Mouse (Mus musculus) liver, embryonic 15.5 days (tissue): Measurements from ENCODE around the gene Rgs7. TPM values are rescaled to one million over a fixed set of nuclear protein-coding genes. Genes with fewer than 3 reads are reported as not detected.

Experiments
- ATAC-seq: fragments of 200-750 bp; cut with Nextera tagmentation; 2 replicates; pipeline ENCODE4 v1.8.0; 2017; ENCODE audit warnings: moderate number of reproducible peaks, mild to moderate bottlenecking, moderate library complexity; ENCODE audit not compliant: insufficient read depth
- H3K27ac ChIP-seq: fragments of 300-500 bp; sonication (generic); replicated peaks from 2 replicates; pipeline ENCODE4 v1.5.1; 2015; ENCODE audit warnings: mild to moderate bottlenecking, inconsistent platforms
- H3K27me3 ChIP-seq: fragments of 300-500 bp; sonication (generic); 2 replicates; pipeline ENCODE4 v1.6.1; 2015; ENCODE audit warnings: mild to moderate bottlenecking, inconsistent platforms
- H3K36me3 ChIP-seq: fragments of 300-500 bp; sonication (generic); replicated peaks from 2 replicates; pipeline ENCODE4 v1.6.1; 2015; ENCODE audit warnings: moderate library complexity, mild to moderate bottlenecking, inconsistent platforms
- H3K4me1 ChIP-seq: fragments of 300-500 bp; sonication (generic); replicated peaks from 2 replicates; pipeline ENCODE4 v1.6.1; 2015; ENCODE audit warnings: inconsistent platforms
- H3K4me2 ChIP-seq: fragments of 300-500 bp; sonication (generic); 2 replicates; pipeline ENCODE4 v1.6.1; 2015; ENCODE audit warnings: moderate library complexity, mild to moderate bottlenecking, inconsistent platforms
- H3K4me3 ChIP-seq: fragments of 300-500 bp; sonication (generic); replicated peaks from 2 replicates; pipeline ENCODE4 v1.5.1; 2015; ENCODE audit warnings: mild to moderate bottlenecking, inconsistent platforms
- H3K9ac ChIP-seq: fragments of 300-500 bp; sonication (generic); 2 replicates; pipeline ENCODE4 v1.6.1; 2015; ENCODE audit warnings: moderate library complexity, mild to moderate bottlenecking, inconsistent platforms
- H3K9me3 ChIP-seq: fragments of 300-500 bp; sonication (generic); replicated peaks from 2 replicates; pipeline ENCODE4 v1.6.1; 2016; ENCODE audit warnings: inconsistent platforms
- WGBS: fragments of 180-500 bp; shearing (Covaris S2); methylation state at CpG from one replicate; pipeline ENCODE4 v1.1.7; 2015; ENCODE audit warnings: mixed read lengths; ENCODE audit not compliant: insufficient replicate concordance; 5-methylcytosine and 5-hydroxymethylcytosine counted together
- polyA plus RNA-seq: library from polyadenylated mRNA; unstranded; fragments of >200 nt; fragmentation: Nextera tagmentation; extraction: Ambion mirVana; gene quantifications from 2 replicates; pipeline ENCODE4 v1.2.1, GENCODE M21; 2015

Rgs7 gene
- not detected in 2 replicates for polyA plus RNA-seq

DNA sequence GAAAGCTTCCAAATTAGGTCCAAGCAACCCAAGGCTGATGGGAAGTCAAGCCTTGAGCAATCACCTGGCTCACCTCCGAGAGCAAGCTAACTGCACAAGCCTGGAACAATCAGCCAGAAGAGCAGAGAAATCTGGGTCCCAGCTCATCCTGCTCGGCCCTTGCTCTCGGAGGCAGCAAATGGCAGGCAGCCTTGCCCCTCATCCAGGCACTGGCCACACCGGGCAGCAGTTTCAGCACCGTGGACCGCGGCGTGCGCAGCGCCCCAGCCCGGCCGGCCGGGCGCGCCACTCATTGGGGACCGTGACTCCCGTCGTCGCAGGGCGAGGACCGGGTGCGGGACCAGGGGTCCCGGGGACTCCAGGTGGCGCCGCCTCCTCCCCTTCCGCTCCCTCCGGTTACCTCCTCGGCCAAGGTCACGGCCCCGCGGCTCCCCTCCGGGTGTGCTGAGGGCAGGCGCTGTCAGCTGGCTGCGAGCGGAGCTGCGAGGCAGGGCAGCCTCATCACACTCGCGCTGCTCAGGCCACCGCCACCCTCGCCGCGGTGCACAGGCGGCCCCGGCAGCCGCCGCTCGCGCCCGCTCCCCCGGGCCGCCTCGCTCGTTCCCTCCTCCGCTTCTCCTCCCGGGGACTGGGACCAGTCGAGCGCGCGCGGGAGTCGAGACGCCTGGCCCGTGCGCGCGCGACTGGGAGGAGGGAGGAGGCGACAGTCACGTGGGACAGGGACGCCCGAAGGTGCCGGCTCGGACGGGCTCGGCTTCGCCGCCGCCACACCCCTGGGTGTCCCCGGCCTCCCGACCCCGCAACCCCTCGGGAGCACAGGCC is at the start of gene Rgs7:
TSS of gene Rgs7 (minus strand) at position 640 of the 822 bp plus-strand sequence.
- WGBS = 1% methylated on average over 68 of the region's 82 CpGs
- Histone ChIP-seq H3K9ac (no peak within 1 kb of the TSS), H3K4me2 (peak within 1 kb of the TSS; percentile 70)

DNA sequence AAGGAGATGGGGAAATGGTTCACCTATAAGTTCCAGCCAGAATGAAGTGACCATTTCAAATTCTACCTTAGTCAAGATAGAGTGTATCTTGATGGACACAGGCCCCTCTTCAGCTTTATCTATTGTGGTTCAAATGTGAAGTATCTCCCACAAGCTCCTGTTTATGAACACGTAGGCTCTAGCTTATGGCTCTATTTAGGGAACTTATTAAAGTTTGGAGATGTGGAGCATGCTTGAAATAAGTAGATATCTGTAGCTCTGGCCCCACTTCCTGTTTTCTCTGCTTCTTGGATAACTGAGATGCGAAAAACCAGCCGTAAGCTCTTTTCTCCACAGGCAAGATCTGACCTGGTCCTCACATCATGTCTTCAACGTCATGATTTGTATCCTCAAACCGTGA is 48.4 kb upstream of the Rgs7 start:
- no peak for ATAC-seq
- no peak overlapping the region for H3K4me3 ChIP-seq
- 45% methylated on average over 5 of the region's 5 CpGs for WGBS

More for the DNA sequence above, at the start of gene Rgs7:
- H3K4me1 ChIP-seq = 0 out of 2 replicates have a peak, but pooled peaks cover 3% of the 10 kb centered on the region
- peaks cover 26% of the 10 kb centered on the region for H3K27me3 ChIP-seq
- H3K4me3 ChIP-seq = peak within 1 kb of the TSS; percentile 47
- H3K9me3 ChIP-seq = no peaks in the 10 kb centered on the region
- ATAC-seq = peak; percentile 75
- H3K27ac ChIP-seq = no peak within 1 kb of the TSS
- no peaks in the 10 kb centered on the region for H3K36me3 ChIP-seq

DNA sequence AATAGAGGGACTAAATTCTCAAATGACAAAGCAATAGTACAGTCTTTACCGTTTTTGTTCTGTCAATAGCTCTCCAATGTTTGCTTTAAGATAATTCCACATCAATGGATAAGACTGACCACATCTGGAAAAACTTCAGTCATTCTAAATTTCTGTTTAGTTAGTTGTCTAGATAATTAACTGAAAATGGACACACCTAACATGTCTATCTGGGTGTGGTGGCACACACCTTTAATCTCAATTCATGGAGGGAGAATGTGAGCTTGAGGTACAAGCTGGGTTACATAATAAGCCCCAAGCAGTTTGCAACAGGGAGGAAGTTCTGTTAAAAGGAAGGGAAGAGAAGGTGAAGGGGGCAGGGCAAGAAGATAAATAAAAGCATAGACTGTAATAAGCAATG is 45.0 kb upstream of the Rgs7 start:
- Histone ChIP-seq H3K4me1 (no peaks in the 10 kb centered on the region), H3K36me3 (no peaks in the 10 kb centered on the region), H3K27ac (no peak overlapping the region), H3K4me3 (no peak overlapping the region), H3K9ac (no peak overlapping the region), H3K27me3 (no peaks in the 10 kb centered on the region), H3K9me3 (no peaks in the 10 kb centered on the region), H3K4me2 (no peak overlapping the region)
- WGBS = 25% methylated on average over 1 of the region's 1 CpGs
- no peak for ATAC-seq

More for the DNA sequence above, 48.4 kb upstream of the Rgs7 start:
- H3K4me1 ChIP-seq = no peaks in the 10 kb centered on the region
- no peaks in the 10 kb centered on the region for H3K36me3 ChIP-seq
- H3K9me3 ChIP-seq = no peaks in the 10 kb centered on the region
- H3K27ac ChIP-seq = no peak overlapping the region
- H3K9ac ChIP-seq = no peak overlapping the region
- no peaks in the 10 kb centered on the region for H3K27me3 ChIP-seq
- no peak overlapping the region for H3K4me2 ChIP-seq

DNA sequence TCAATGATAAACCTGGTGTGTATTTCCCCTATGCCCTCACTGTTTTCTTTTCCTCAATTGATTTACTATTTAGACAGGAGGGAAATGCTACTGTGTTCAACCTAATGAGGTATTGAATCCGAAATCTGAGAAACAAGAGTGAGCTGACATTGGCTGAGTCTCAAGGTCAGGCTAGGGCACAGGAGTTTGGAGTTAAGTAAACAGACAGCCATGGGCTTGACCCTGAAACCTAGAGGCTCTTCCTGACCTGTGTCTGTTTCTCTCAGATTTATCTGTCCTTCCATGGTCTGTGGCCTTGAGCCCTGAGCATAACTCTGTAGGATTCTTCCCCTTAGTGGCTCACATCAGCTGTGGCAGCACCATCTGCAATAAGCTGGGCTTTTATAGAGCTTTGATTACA is 37.6 kb upstream of the Rgs7 start:
- 34% methylated on average over 1 of the region's 1 CpGs for WGBS
- H3K4me1 ChIP-seq = no peaks in the 10 kb centered on the region; the same call in 1 of the 2 replicates
- H3K4me3 ChIP-seq = no peak overlapping the region
- no peak overlapping the region for H3K9ac ChIP-seq
- H3K4me2 ChIP-seq = no peak overlapping the region
- H3K9me3 ChIP-seq = no peaks in the 10 kb centered on the region
- no peak overlapping the region for H3K27ac ChIP-seq
- no peak for ATAC-seq
- no peaks in the 10 kb centered on the region for H3K36me3 ChIP-seq
- H3K27me3 ChIP-seq = no peaks in the 10 kb centered on the region

DNA sequence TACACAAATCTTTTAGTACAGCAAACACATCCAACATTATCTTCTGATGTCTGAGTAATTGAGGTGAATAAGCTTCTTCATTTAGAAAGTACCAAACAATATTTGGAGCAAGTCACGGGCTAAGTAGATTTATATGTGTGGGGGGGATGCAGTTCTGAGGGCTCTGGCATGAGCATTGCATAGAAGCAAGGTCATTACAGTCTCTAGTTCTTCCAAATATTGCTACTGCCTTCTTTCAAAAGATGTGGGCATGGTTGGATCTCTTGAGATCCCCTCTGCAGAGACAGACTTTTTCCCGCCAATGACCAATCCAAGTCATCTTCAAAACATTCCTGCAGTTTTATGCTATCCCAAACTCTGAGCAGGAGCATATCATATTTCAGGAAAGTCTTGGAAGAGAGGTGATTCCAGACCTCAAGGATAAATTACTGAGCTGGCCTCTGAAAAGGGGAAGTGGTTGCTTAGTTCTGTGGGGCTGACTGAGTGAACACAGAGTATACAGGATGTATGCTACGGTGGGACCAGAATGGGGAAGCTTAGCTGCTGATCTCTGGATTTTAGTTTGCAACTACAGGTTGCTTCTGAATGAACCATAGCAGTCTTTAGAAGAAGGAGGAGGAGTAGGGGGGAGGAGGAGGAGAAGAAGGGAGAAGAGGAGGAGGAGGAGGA is 32.5 kb upstream of the Rgs7 start:
- no peaks in the 10 kb centered on the region for H3K9me3 ChIP-seq
- H3K27me3 ChIP-seq = no peaks in the 10 kb centered on the region
- no peaks in the 10 kb centered on the region; the same call in 1 of the 2 replicates for H3K4me1 ChIP-seq
- H3K27ac ChIP-seq = no peak overlapping the region
- no peak overlapping the region for H3K4me2 ChIP-seq
- H3K4me3 ChIP-seq = no peak overlapping the region
- H3K36me3 ChIP-seq = no peaks in the 10 kb centered on the region
- H3K9ac ChIP-seq = no peak overlapping the region
- WGBS = 38% methylated on average over 3 of the region's 3 CpGs
- no peak for ATAC-seq

DNA sequence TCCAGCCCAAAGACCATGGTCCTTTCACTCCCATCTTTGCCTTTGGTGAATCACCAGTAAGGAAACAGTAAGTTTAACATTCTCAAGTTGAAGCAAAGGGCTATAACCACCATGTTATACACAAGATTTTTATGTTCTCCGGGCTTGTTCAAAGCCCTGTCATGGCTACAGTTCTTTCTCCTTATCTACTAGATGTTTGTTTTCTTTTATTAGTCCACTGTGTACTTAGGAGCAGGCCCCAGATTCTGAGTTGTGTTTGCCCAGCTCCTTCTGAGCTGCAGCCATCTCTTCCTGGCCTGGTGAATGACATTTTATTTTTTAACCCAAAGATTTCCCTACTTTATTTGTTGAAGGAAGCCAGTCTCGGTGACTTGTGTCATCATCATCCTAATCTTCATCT is 31.3 kb upstream of the Rgs7 start:
- no peaks in the 10 kb centered on the region for H3K27me3 ChIP-seq
- no peaks in the 10 kb centered on the region for H3K4me1 ChIP-seq
- whole genome bisulfite sequencing = 48% methylated on average over 2 of the region's 2 CpGs
- ATAC-seq = no peak
- H3K9me3 ChIP-seq = no peaks in the 10 kb centered on the region
- H3K9ac ChIP-seq = no peak overlapping the region
- H3K4me3 ChIP-seq = no peak overlapping the region
- no peak overlapping the region for H3K27ac ChIP-seq
- no peak overlapping the region for H3K4me2 ChIP-seq
- no peaks in the 10 kb centered on the region for H3K36me3 ChIP-seq

DNA sequence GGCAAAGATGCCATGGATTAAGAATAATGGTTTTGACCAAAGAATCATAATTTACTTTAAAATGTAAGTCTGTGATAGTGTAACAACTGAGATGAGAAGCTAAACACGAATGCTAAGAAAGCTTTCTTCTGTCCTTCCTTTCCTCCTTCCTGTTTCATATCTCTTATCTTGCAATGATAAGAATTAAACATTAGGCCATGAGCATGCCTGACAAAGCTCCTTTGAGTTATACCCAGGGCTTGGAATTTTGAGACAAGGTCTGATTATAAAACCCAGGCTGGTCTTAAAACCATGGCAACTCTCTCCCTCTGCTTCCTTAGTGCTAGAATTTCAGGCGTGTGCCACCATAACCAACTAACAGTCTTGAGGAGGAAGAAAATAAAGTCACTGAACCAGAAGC is 22.2 kb upstream of the Rgs7 start:
- H3K27ac ChIP-seq = no peak overlapping the region
- H3K36me3 ChIP-seq = no peaks in the 10 kb centered on the region
- no peak overlapping the region for H3K4me2 ChIP-seq
- ATAC-seq = no peak
- H3K4me1 ChIP-seq = no peaks in the 10 kb centered on the region
- H3K27me3 ChIP-seq = no peaks in the 10 kb centered on the region
- H3K4me3 ChIP-seq = no peak overlapping the region
- 47% methylated on average over 2 of the region's 2 CpGs for WGBS
- no peak overlapping the region for H3K9ac ChIP-seq
- no peaks in the 10 kb centered on the region for H3K9me3 ChIP-seq

DNA sequence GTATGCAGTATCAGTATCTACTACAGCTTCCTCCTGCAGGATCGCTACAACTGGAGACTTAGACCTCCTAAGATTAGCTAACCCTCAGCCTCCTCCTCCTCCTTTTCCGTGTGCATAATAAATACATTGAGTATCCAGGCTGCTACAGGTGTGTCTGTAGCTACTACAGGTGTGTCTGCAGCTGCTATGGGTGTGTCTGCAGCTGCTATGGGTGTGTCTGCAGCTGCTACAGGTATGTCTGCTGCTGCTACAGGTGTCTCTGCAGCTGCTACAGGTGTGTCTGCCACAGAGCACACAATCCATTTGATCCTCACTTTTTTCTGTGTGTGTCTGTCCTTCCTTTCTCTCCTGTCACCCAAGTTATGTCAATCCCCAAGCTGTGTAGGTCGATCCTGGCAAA is 19.9 kb upstream of the Rgs7 start:
- H3K9me3 ChIP-seq = no peaks in the 10 kb centered on the region
- no peaks in the 10 kb centered on the region for H3K36me3 ChIP-seq
- H3K27me3 ChIP-seq = no peaks in the 10 kb centered on the region
- H3K4me1 ChIP-seq = no peaks in the 10 kb centered on the region
- no peak for ATAC-seq
- H3K27ac ChIP-seq = no peak overlapping the region
- no peak overlapping the region for H3K4me3 ChIP-seq
- 40% methylated on average over 3 of the region's 3 CpGs for WGBS
- H3K4me2 ChIP-seq = no peak overlapping the region
- H3K9ac ChIP-seq = no peak overlapping the region

DNA sequence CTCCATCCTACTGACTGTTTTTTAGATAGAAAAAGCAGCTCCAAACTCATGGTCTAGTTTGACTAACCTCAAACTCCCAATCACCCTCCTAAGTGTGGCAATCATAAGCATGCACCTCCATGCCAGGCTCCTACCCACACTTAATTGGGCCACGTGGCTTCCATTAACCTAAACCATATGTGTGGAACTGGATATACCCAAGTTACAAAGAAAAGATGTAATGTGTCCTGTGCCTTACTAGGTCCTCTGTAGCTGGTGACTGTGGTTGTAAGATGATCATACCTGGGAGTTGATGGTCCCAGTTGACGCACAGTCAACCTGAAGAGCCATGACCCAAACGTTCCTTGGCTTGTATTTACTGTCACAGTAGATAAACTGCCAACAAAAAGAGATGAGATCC is 17.7 kb upstream of the Rgs7 start:
- no peak overlapping the region for H3K4me3 ChIP-seq
- H3K9ac ChIP-seq = no peak overlapping the region
- no peak for ATAC-seq
- no peaks in the 10 kb centered on the region for H3K9me3 ChIP-seq
- 68% methylated on average over 3 of the region's 3 CpGs for WGBS
- no peaks in the 10 kb centered on the region for H3K36me3 ChIP-seq
- H3K27ac ChIP-seq = no peak overlapping the region
- H3K27me3 ChIP-seq = no peaks in the 10 kb centered on the region
- no peaks in the 10 kb centered on the region for H3K4me1 ChIP-seq
- no peak overlapping the region for H3K4me2 ChIP-seq

DNA sequence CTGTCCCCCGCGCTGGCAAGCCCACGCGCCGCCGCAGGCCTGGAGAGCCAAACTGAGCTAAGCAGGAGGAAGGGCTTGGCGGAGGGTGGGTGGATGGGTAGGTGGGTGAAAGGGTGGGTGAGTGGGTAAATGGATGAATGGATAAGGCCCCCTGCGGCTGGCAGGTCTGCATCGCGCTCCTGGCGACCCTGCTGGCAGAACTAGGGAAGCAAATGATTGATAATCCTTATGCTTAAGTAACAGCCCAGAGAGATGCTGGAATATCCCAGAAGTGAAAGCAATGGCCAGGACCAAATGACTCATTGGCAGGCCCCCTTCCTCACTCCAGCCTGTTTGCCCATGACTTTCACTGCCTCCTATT is 363 bp upstream of the Rgs7 start:
- H3K36me3 ChIP-seq = no peaks in the 10 kb centered on the region
- 3% methylated on average over 11 of the region's 11 CpGs for WGBS
- 0 out of 2 replicates have a peak, but pooled peaks cover 3% of the 10 kb centered on the region for H3K4me1 ChIP-seq
- peaks cover 26% of the 10 kb centered on the region for H3K27me3 ChIP-seq
- H3K4me3 ChIP-seq = peak overlapping the region; percentile 47
- H3K9me3 ChIP-seq = no peaks in the 10 kb centered on the region
- H3K4me2 ChIP-seq = peak overlapping the region; percentile 70
- H3K9ac ChIP-seq = no peak overlapping the region
- no peak for ATAC-seq
- H3K27ac ChIP-seq = no peak overlapping the region

DNA sequence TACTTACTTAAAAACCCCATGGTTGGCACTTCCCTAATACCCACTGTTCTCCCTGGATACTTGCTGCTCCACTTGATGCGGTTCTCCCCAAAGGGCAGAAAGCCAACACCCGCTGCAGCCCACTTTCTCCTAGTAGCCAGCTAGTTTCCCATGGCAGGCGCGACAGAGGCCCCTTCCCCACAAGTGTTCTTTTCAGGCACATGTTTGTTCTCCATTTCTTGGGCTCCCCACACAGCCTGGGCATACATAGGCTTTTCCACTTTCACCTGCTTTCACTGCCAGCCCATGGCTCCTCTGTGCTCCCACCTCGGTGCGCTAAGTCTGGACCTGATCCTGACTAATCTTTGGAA is 814 bp downstream of the Rgs7 start:
- no peaks in the 10 kb centered on the region for H3K36me3 ChIP-seq
- WGBS = 15% methylated on average over 6 of the region's 6 CpGs
- H3K4me3 ChIP-seq = no peak overlapping the region
- H3K4me2 ChIP-seq = peak overlapping the region; percentile 70; the same call in 1 of the 2 replicates
- H3K27ac ChIP-seq = no peak overlapping the region
- no peak overlapping the region for H3K9ac ChIP-seq
- H3K9me3 ChIP-seq = no peaks in the 10 kb centered on the region
- H3K27me3 ChIP-seq = peaks cover 26% of the 10 kb centered on the region
- H3K4me1 ChIP-seq = 0 out of 2 replicates have a peak, but pooled peaks cover 3% of the 10 kb centered on the region
- no peak for ATAC-seq
